Mouse (Mus musculus) stomach, postnatal 0 days (tissue): ENCODE data around the gene Dab1. TPM values are rescaled to one million over a fixed set of nuclear protein-coding genes. Genes with fewer than 3 reads are reported as not detected.

Experiments used
- ATAC-seq: fragments of 200-750 bp; cut with Nextera tagmentation; 2 replicates; pipeline ENCODE4 v1.8.0; 2017; ENCODE audit not compliant: low FRiP score, low TSS enrichment
- DNase-seq: peaks from one replicate; pipeline ENCODE4 v3.0.0-alpha.2; 2016; ENCODE audit warnings: low spot score
- H3K27ac ChIP-seq: fragments of 300-500 bp; sonication (generic); replicated peaks from 2 replicates; pipeline ENCODE4 v1.5.1; 2014; ENCODE audit warnings: mild to moderate bottlenecking, control low read depth
- H3K27me3 ChIP-seq: fragments of 300-500 bp; sonication (generic); 2 replicates; pipeline ENCODE4 v1.6.1; 2014; ENCODE audit warnings: low read length; ENCODE audit not compliant: control insufficient read depth, insufficient read depth
- H3K36me3 ChIP-seq: fragments of 300-500 bp; sonication (generic); 2 replicates; pipeline ENCODE4 v1.6.1; 2014; ENCODE audit warnings: low read length, mixed read lengths; ENCODE audit not compliant: control insufficient read depth, insufficient read depth
- H3K4me1 ChIP-seq: fragments of 300-500 bp; sonication (generic); replicated peaks from 2 replicates; pipeline ENCODE4 v1.6.1; 2014; ENCODE audit warnings: antibody characterized with exemption; ENCODE audit not compliant: control insufficient read depth, insufficient read depth
- H3K4me2 ChIP-seq: fragments of 300-500 bp; sonication (generic); replicated peaks from 2 replicates; pipeline ENCODE4 v1.6.1; 2014; ENCODE audit warnings: low read depth, mild to moderate bottlenecking, control low read depth, moderate library complexity
- H3K4me3 ChIP-seq: fragments of 300-500 bp; sonication (generic); 2 replicates; pipeline ENCODE4 v1.5.1; 2014; ENCODE audit warnings: low read depth, low read length, control low read depth
- H3K9ac ChIP-seq: fragments of 300-500 bp; sonication (generic); 2 replicates; pipeline ENCODE4 v1.6.1; 2014; ENCODE audit warnings: mild to moderate bottlenecking, low read length, control low read depth, mixed read lengths
- H3K9me3 ChIP-seq: fragments of 300-500 bp; sonication (generic); 2 replicates; pipeline ENCODE4 v1.6.1; 2016; ENCODE audit warnings: low read length; ENCODE audit not compliant: control insufficient read depth
- CTCF ChIP-seq: IDR thresholded peaks from 2 replicates; pipeline ENCODE4 v1.5.1; 2016; ENCODE audit warnings: antibody characterized with exemption, low read depth, mild to moderate bottlenecking, moderate library complexity
- EP300 ChIP-seq: optimal IDR thresholded peaks from 2 replicates; pipeline ENCODE3; 2016; ENCODE audit warnings: antibody characterized with exemption
- WGBS: fragments of 180-500 bp; shearing (Covaris S2); extraction: QIAGEN DNeasy Blood & Tissue Kit; methylation state at CpG from one replicate; pipeline ENCODE4 v1.1.7; 2014; 5-methylcytosine and 5-hydroxymethylcytosine counted together
- polyA plus RNA-seq: library from polyadenylated mRNA; unstranded; fragments of >200 nt; fragmentation: Nextera tagmentation; extraction: Ambion mirVana; gene quantifications from 2 replicates; pipeline ENCODE4 v1.2.1, GENCODE M21; 2015

Dab1 gene
- polyA plus RNA-seq, 1 experiment from 2014 or later = 7.4 TPM

DNA sequence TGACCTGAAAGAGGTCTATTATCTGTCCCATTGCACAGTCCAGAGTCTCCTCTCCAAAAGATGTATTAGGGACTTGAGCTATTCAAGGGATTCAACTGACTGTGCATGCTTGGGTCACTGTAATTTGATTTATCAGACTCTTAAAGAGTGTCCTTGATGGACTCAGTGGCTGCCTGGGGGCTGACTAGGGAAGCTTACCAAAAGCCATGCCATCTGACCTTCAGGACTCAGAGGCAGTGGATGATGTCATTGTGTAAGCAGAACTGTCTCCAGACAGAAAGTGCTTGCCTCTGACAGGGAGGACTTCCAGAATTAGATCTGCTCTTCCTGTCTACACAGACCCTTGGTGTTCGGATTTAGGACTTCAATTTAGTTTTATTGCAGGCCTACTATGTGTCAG lies 627.3 kb downstream of the Dab1 start:
- no peaks in the 10 kb centered on the region for H3K36me3 ChIP-seq
- no peak overlapping the region for H3K9ac ChIP-seq
- no peak overlapping the region for H3K27ac ChIP-seq
- H3K4me3 ChIP-seq = no peak overlapping the region
- no peak overlapping the region for H3K4me2 ChIP-seq
- 39% methylated on average over 1 of the region's 1 CpGs for WGBS
- H3K27me3 ChIP-seq = no peaks in the 10 kb centered on the region
- no peaks in the 10 kb centered on the region for H3K4me1 ChIP-seq
- TF ChIP-seq EP300 = no peak
- no peak for TF ChIP-seq CTCF
- ATAC-seq (no peak), DNase-seq (no peak)
- no peaks in the 10 kb centered on the region for H3K9me3 ChIP-seq

DNA sequence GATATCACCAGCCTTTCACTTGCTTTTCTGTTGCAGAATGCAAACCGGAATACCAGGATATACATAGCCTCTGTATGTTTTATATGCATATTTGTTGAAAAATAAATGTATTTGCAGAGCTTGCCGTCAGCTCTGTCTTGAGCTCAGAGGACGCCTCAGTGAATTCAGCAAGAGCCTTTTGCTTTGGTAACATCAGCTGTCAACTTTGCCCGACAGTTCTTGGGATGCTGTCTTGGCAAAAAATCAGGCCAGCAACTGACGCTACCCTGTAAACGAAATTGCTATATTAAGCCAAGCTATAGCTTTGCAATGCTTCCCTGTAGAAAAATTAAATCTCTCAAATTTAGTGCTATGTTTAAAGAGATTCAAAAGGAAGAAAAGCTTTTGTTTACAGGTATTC lies 630.3 kb downstream of the Dab1 start:
- no peaks in the 10 kb centered on the region for H3K27me3 ChIP-seq
- H3K9me3 ChIP-seq = no peaks in the 10 kb centered on the region
- no peak overlapping the region for H3K9ac ChIP-seq
- H3K4me1 ChIP-seq = no peaks in the 10 kb centered on the region
- H3K4me3 ChIP-seq = no peak overlapping the region
- H3K27ac ChIP-seq = no peak overlapping the region
- WGBS = 51% methylated on average over 6 of the region's 6 CpGs
- no peak overlapping the region for H3K4me2 ChIP-seq
- no peak for DNase-seq
- TF ChIP-seq EP300 = no peak
- no peak for TF ChIP-seq CTCF
- H3K36me3 ChIP-seq = no peaks in the 10 kb centered on the region
- no peak for ATAC-seq

DNA sequence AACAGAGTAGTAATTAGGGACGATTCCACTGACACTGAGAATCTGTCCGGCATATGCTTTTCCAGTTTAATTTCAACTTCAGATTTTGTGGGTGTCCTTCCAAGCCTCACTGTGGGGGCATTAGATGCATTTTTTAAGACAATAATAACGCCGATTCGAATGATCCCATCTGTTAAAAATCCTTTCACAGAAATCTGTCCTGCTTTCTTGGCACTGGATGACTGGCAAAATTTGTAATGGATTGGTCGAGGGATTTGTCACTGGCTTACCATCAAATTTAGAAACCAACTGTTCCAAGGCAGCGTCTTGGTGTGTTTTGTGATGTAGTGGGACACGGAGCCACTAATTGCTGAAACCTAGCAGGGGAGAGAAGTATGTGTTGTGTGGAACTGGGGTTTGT lies 638.6 kb downstream of the Dab1 start:
- ATAC-seq = no peak
- no peak overlapping the region for H3K27ac ChIP-seq
- no peaks in the 10 kb centered on the region for H3K9me3 ChIP-seq
- no peak for DNase-seq
- H3K4me2 ChIP-seq = no peak overlapping the region
- H3K4me3 ChIP-seq = no peak overlapping the region
- 67% methylated on average over 8 of the region's 8 CpGs for WGBS
- no peaks in the 10 kb centered on the region for H3K4me1 ChIP-seq
- no peaks in the 10 kb centered on the region for H3K27me3 ChIP-seq
- H3K36me3 ChIP-seq = no peaks in the 10 kb centered on the region
- TF ChIP-seq CTCF (no peak), EP300 (no peak)
- H3K9ac ChIP-seq = no peak overlapping the region

DNA sequence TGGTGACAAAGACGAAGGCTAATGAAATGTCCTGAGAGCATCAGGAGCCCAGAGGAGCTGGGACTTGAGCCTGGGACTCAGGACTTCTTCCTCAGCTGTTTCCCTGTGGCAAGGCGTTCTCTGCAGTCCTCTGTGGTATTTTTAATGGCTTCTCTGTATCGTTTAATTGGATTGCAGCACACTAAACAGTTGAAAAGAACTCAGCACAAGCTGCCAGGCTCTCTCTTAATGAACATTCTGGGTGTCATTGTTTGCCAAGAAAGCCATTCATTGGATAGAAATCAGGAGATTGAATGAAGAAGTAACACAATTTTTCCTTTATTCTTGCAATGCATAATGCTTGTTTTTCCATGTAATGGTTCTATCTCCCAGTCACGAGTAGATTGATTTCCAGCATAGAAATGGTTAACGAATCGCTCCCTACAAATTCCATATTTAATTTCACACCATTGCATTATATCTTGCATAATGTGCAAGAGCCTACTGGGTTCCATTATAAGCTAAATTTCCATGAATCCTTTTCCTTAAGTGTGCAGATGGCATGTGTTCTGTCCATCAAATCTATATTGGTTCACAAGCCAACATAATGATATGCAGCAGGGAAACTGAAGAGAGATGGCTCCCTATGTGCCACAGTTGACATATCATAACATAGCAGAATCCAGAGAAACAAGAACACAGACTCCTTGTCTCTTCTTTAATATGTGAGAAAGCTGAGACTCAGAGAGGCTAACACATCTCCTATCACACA lies 650.4 kb downstream of the Dab1 start:
- TF ChIP-seq CTCF = no peak
- no peak for TF ChIP-seq EP300
- DNase-seq (no peak), ATAC-seq (no peak)
- Histone ChIP-seq H3K27ac (no peak overlapping the region), H3K27me3 (no peaks in the 10 kb centered on the region), H3K4me1 (no peaks in the 10 kb centered on the region), H3K9ac (no peak overlapping the region), H3K36me3 (no peaks in the 10 kb centered on the region), H3K9me3 (no peaks in the 10 kb centered on the region), H3K4me3 (no peak overlapping the region), H3K4me2 (no peak overlapping the region)
- 89% methylated on average over 6 of the region's 6 CpGs for WGBS

DNA sequence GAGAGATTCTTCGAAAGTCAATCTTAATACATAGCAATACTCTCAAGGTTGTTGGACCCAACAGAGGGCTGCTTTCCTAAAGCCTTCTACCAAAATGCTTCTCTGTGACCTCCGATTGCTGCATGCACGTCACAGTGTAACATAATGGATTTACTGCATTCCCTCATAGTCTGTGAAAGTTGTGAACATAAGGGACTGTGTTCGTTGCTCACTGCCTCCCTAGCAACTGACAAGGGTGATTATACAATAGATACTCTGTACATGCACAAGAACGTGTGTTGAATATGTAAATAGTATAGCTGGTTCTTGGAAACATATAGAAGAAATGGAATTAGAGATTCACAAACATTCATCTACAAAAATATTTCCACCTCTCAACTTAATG lies 651.0 kb downstream of the Dab1 start:
- Histone ChIP-seq H3K4me3 (no peak overlapping the region), H3K9me3 (no peaks in the 10 kb centered on the region), H3K4me1 (no peaks in the 10 kb centered on the region), H3K27ac (no peak overlapping the region), H3K36me3 (no peaks in the 10 kb centered on the region), H3K9ac (no peak overlapping the region), H3K4me2 (no peak overlapping the region), H3K27me3 (no peaks in the 10 kb centered on the region)
- DNase-seq (no peak), ATAC-seq (no peak)
- TF ChIP-seq EP300 = no peak
- no peak for TF ChIP-seq CTCF
- WGBS = 66% methylated on average over 5 of the region's 5 CpGs

DNA sequence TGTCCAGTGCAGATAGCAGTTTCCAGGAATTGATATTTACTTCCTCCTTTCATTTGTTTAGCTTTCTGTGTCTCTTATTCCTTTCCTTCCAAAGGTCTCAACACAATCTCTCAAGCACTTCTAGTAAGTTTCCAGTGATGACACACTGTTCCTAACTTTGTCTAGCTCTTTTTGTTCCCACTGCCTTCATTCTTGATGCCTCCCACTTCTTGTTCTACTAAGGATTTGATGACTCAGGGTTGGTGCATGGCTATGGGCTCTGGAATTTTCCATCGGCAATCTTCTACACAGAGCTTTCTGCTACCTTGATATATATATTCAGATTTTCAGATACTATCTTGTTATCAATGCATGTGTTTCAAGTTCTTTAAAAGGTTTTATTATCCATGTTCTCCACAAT lies 656.1 kb downstream of the Dab1 start:
- Histone ChIP-seq H3K4me2 (no peak overlapping the region), H3K27me3 (no peaks in the 10 kb centered on the region), H3K27ac (no peak overlapping the region), H3K4me1 (no peaks in the 10 kb centered on the region), H3K4me3 (no peak overlapping the region), H3K9ac (no peak overlapping the region), H3K9me3 (no peaks in the 10 kb centered on the region), H3K36me3 (no peaks in the 10 kb centered on the region)
- WGBS = 95% methylated on average over 1 of the region's 1 CpGs
- ATAC-seq (no peak), DNase-seq (no peak)
- TF ChIP-seq CTCF = no peak
- TF ChIP-seq EP300 = no peak
